Mouse (Mus musculus): ENCODE data around the gene 1810046K07Rik. TPM values are rescaled to one million over a fixed set of nuclear protein-coding genes. Genes with fewer than 3 reads are reported as not detected.

Gene 1810046K07Rik
- total and polyA plus RNA-seq, 2 experiments, result 3.2 to 11.3 TPM

- H3K4me1 ChIP-seq (ENCODE audit: control insufficient read depth, insufficient read depth, low read length), result no peaks in the 10 kb centered on the region
- H3K4me3 ChIP-seq (ENCODE audit: insufficient read depth, low read depth, low read length), result no peak overlapping the region
- WGBS, result 84% methylated on average over 8 of the region's 8 CpGs
- TF ChIP-seq CTCF (IDR thresholded peaks at IDR 0.05; ENCODE audit: low read depth, low read length), result no peak
- no peak for TF ChIP-seq POLR2A (IDR thresholded peaks at IDR 0.05; ENCODE audit: extremely low read depth, insufficient read depth, low read length)
- no peak for DNase-seq (ENCODE audit: extremely low read depth, low read depth, low spot score)
- no peaks in the 10 kb centered on the region for H3K79me2 ChIP-seq (ENCODE audit: control insufficient read depth, insufficient read depth, low read length)
- H3K9ac ChIP-seq (ENCODE audit: low read depth, low read length), result no peak overlapping the region
- H3K27ac ChIP-seq (replicated peaks; ENCODE audit: insufficient read depth, low read depth, low read length), result no peak overlapping the region
- H3K36me3 ChIP-seq (ENCODE audit: control insufficient read depth, insufficient read depth, low read length), result no peaks in the 10 kb centered on the region
- H3K27me3 ChIP-seq (ENCODE audit: control insufficient read depth, insufficient read depth, low read length), result no peaks in the 10 kb centered on the region
These were observed 35.2 kb downstream of the 1810046K07Rik start for GRCm38 (mm10) chr9:51293541-51293940.

GRCm38 (mm10) chr9:51292674-51293073 is 36.0 kb downstream of the 1810046K07Rik start:
- no peaks in the 10 kb centered on the region for H3K36me3 ChIP-seq (ENCODE audit: control insufficient read depth, insufficient read depth, low read length)
- H3K4me3 ChIP-seq (ENCODE audit: insufficient read depth, low read depth, low read length), result no peak overlapping the region
- no peak overlapping the region for H3K9ac ChIP-seq (ENCODE audit: low read depth, low read length)
- DNase-seq (ENCODE audit: extremely low read depth, low read depth, low spot score), result peak; percentile 66
- H3K79me2 ChIP-seq (ENCODE audit: control insufficient read depth, insufficient read depth, low read length), result no peaks in the 10 kb centered on the region
- no peak overlapping the region for H3K27ac ChIP-seq (replicated peaks; ENCODE audit: insufficient read depth, low read depth, low read length)
- WGBS, result 32% methylated on average over 4 of the region's 4 CpGs
- H3K4me1 ChIP-seq (ENCODE audit: control insufficient read depth, insufficient read depth, low read length), result no peaks in the 10 kb centered on the region
- H3K27me3 ChIP-seq (ENCODE audit: control insufficient read depth, insufficient read depth, low read length), result no peaks in the 10 kb centered on the region
- TF ChIP-seq POLR2A (IDR thresholded peaks at IDR 0.05; ENCODE audit: extremely low read depth, insufficient read depth, low read length), result no peak
- peak; percentile 62 for TF ChIP-seq CTCF (IDR thresholded peaks at IDR 0.05; ENCODE audit: low read depth, low read length)

GRCm38 (mm10) chr9:51290980-51291379 is 37.7 kb downstream of the 1810046K07Rik start:
- DNase-seq (ENCODE audit: extremely low read depth, low read depth, low spot score), result no peak
- Histone ChIP-seq H3K27ac (replicated peaks; ENCODE audit: insufficient read depth, low read depth, low read length) (no peak overlapping the region), H3K4me1 (ENCODE audit: control insufficient read depth, insufficient read depth, low read length) (no peaks in the 10 kb centered on the region), H3K36me3 (ENCODE audit: control insufficient read depth, insufficient read depth, low read length) (no peaks in the 10 kb centered on the region), H3K79me2 (ENCODE audit: control insufficient read depth, insufficient read depth, low read length) (no peaks in the 10 kb centered on the region), H3K4me3 (ENCODE audit: insufficient read depth, low read depth, low read length) (no peak overlapping the region), H3K9ac (ENCODE audit: low read depth, low read length) (no peak overlapping the region), H3K27me3 (ENCODE audit: control insufficient read depth, insufficient read depth, low read length) (no peaks in the 10 kb centered on the region)
- TF ChIP-seq POLR2A (IDR thresholded peaks at IDR 0.05; ENCODE audit: extremely low read depth, insufficient read depth, low read length) (no peak), CTCF (IDR thresholded peaks at IDR 0.05; ENCODE audit: low read depth, low read length) (no peak)
- 85% methylated on average over 4 of the region's 4 CpGs for whole genome bisulfite sequencing

GRCm38 (mm10) chr9:51286079-51286478 is 42.6 kb downstream of the 1810046K07Rik start:
- no peaks in the 10 kb centered on the region for H3K36me3 ChIP-seq (ENCODE audit: control insufficient read depth, insufficient read depth, low read length)
- no peak overlapping the region for H3K4me3 ChIP-seq (ENCODE audit: insufficient read depth, low read depth, low read length)
- H3K27ac ChIP-seq (replicated peaks; ENCODE audit: insufficient read depth, low read depth, low read length), result no peak overlapping the region
- no peaks in the 10 kb centered on the region for H3K79me2 ChIP-seq (ENCODE audit: control insufficient read depth, insufficient read depth, low read length)
- no peak for DNase-seq (ENCODE audit: extremely low read depth, low read depth, low spot score)
- no peaks in the 10 kb centered on the region for H3K4me1 ChIP-seq (ENCODE audit: control insufficient read depth, insufficient read depth, low read length)
- WGBS, result 44% methylated on average over 2 of the region's 2 CpGs
- H3K9ac ChIP-seq (ENCODE audit: low read depth, low read length), result no peak overlapping the region
- TF ChIP-seq CTCF (IDR thresholded peaks at IDR 0.05; ENCODE audit: low read depth, low read length) (no peak), POLR2A (IDR thresholded peaks at IDR 0.05; ENCODE audit: extremely low read depth, insufficient read depth, low read length) (no peak)
- H3K27me3 ChIP-seq (ENCODE audit: control insufficient read depth, insufficient read depth, low read length), result no peaks in the 10 kb centered on the region

GRCm38 (mm10) chr9:51278500-51279381 is 50.0 kb downstream of the 1810046K07Rik start, which contains the start of gene Colca2:
Gene Colca2, minus strand, starts transcription at chr9:51278569.
- Histone ChIP-seq H3K4me3 (ENCODE audit: insufficient read depth, low read depth, low read length) (peak within 1 kb of the TSS; percentile 63), H3K79me2 (ENCODE audit: control insufficient read depth, insufficient read depth, low read length) (no peaks in the 10 kb centered on the region), H3K4me1 (ENCODE audit: control insufficient read depth, insufficient read depth, low read length) (peaks cover 4% of the 10 kb centered on the region), H3K27me3 (ENCODE audit: control insufficient read depth, insufficient read depth, low read length) (no peaks in the 10 kb centered on the region), H3K27ac (replicated peaks; ENCODE audit: insufficient read depth, low read depth, low read length) (peak within 1 kb of the TSS; percentile 53), H3K9ac (ENCODE audit: low read depth, low read length) (peak within 1 kb of the TSS; percentile 83), H3K36me3 (ENCODE audit: control insufficient read depth, insufficient read depth, low read length) (no peaks in the 10 kb centered on the region)
- DNase-seq (ENCODE audit: extremely low read depth, low read depth, low spot score), result peak; percentile 15
- under 1% methylated on average over 53 of the region's 53 CpGs for WGBS
- TF ChIP-seq POLR2A (IDR thresholded peaks at IDR 0.05; ENCODE audit: extremely low read depth, insufficient read depth, low read length) (no peak), CTCF (IDR thresholded peaks at IDR 0.05; ENCODE audit: low read depth, low read length) (peak; percentile 48)
